ENCODE assay signal across 18 mouse cellular contexts in the genomic region with DNA sequence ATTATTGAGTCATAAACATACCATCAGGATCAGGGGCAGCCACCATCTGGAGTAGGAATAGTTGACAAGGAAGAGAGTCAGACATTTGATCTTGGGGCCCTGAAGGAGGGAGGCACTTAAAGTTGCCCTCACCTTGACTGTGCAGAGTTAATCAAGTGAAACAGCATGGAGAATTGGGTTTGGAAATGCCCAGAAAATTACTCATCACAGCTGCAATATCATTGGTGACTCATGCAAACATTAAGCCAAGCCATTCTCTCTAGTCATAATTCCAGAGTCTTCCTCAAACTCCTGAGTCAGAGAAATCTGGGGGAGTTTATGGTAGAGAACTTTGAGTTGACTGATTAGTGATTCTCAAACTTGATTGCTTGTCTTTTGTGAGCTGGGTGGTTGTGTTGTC.
DNase-seq lines count a peak whose midpoint lies in the region.
"Had no signal": no experiment of that assay in that cellular context is flagged by ENCODE, and none has a peak within 500 bp of the region (broad histone marks: within the 10 kb centered on the region; RNA-seq: fewer than 3 reads in every experiment).

No protein-coding gene starts in this region.

- peak; percentile 29 for DNase-seq in adrenal gland, adult 8-10 months
- no peak for DNase-seq in adrenal gland, adult 18-20 months (ENCODE audit: low spot score in 2 of 2)
- peak; percentile 1 for DNase-seq in NIH3T3 (ENCODE audit: low read depth)
- peak; percentile 46 for DNase-seq in brain, adult 2 months (ENCODE audit: low read depth, low spot score)
- DNase-seq in kidney, adult 9 months, result no peak
- DNase-seq in thymus, adult 18-20 months, result no peak
- no peak for DNase-seq in retina, postnatal 1 day
- DNase-seq: B cell, adult 2 months; cerebellum, adult 11 months; cerebellum, adult 8-10 months; cerebellum, postnatal 25 days; forebrain, postnatal 0 days; gastrocnemius, adult 2 months; gastrocnemius, postnatal 36 days; heart, adult 11 months; heart, postnatal 10 days; heart, postnatal 4 days; kidney, adult 11 months had no signal

Comparison
In these comparisons a context has a peak if more than half of its experiments do, and no peak if none do; other contexts are left out.
1. DNase-seq: peak in adrenal gland, adult 8-10 months (single experiment), NIH3T3 (single experiment) and brain, adult 2 months (single experiment); none in adrenal gland, adult 18-20 months (0 of 2), kidney, adult 9 months (single experiment), thymus, adult 18-20 months (0 of 2) and retina, postnatal 1 day (single experiment).